Mouse (Mus musculus): ENCODE data around the gene Ifitm7. TPM values are rescaled to one million over a fixed set of nuclear protein-coding genes. Genes with fewer than 3 reads are reported as not detected.
"Not testable (repeated sequence)": the region's sequence is repeated elsewhere in the genome, so short reads cannot be mapped to it uniquely, and the experiment has no call there.

Gene Ifitm7
- polyA plus RNA-seq, 1 experiment from 2014 or later, result not detected

DNA sequence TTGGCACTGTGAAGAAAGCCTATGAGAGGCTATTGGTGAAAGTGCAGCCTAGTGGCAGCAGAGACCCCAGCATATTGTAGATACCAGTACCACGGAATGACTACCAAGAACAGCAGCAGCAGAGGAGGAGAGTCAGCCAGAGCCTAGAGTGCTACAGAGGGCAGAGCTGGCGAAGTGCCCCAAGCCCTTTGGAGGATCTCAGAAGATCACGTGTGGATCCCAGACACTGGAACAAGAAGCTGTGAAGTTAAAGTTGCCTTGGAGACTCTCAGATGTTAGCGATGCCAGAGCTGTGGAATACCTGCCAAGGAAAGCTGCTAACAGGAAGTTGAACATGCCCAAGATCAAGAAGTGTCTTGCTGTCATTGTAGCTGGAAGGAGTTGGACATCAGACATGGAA, 18.6 kb upstream of the Ifitm7 start:
- Histone ChIP-seq H3K4me3 (replicated peaks) (no peak overlapping the region), H3K36me3 (no peaks in the 10 kb centered on the region), H3K27me3 (replicated peaks) (no peaks in the 10 kb centered on the region), H3K9ac (no peak overlapping the region), H3K4me2 (no peak overlapping the region), H3K27ac (no peak overlapping the region), H3K9me3 (no peaks in the 10 kb centered on the region), H3K4me1 (no peaks in the 10 kb centered on the region)
- WGBS, result 83% methylated on average over 4 of the region's 4 CpGs
- no peak for ATAC-seq (ENCODE audit: insufficient read depth, low FRiP score, low read depth)

DNA sequence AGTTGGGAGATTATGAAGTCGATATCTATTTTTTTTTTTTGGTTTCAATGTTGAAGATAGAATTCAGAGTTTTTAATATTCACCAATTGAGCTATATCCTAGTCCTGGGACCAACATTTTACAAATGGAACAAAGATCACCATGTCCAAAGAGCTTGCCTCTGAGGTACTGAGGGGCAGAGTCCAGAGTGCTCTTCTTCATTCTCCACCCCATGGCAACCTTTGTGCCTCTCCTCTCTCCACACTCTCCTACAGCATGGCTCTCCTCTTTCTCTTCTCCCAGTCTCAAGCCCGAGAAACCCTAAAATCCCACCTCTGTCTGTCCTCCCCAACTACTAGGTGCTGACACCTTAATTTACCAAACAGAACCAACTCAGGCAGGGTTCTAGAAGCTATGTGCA, 18.0 kb upstream of the Ifitm7 start:
- ATAC-seq (ENCODE audit: insufficient read depth, low FRiP score, low read depth), result no peak
- H3K27me3 ChIP-seq (replicated peaks), result no peaks in the 10 kb centered on the region
- H3K9me3 ChIP-seq, result no peaks in the 10 kb centered on the region
- H3K4me2 ChIP-seq, result no peak overlapping the region
- H3K36me3 ChIP-seq, result no peaks in the 10 kb centered on the region
- H3K9ac ChIP-seq, result no peak overlapping the region
- no peak overlapping the region for H3K4me3 ChIP-seq (replicated peaks)
- H3K4me1 ChIP-seq, result no peaks in the 10 kb centered on the region
- WGBS, result 75% methylated on average over 2 of the region's 2 CpGs
- no peak overlapping the region for H3K27ac ChIP-seq

DNA sequence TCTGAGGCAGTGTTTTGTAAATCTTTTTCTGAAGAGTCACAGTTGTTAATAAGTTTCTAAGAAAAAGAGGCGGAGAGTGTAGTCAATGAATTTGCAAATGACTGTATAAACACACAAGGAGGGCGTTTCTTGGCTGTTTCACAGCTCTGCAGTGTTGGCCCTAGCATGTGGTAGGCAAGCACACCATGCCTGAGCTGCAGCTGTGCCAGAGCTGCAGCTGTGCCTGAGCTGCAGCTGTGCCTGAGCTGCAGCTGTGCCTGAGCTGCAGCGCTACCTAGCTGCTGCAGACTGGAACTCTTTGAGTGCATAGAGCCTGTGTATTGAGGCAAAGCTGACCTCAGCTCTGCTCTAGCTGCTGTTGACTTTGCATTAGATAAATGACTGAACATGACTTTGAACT, 17.5 kb upstream of the Ifitm7 start:
- ATAC-seq (ENCODE audit: insufficient read depth, low FRiP score, low read depth), result peak; percentile 86
- WGBS, result 21% methylated on average over 3 of the region's 3 CpGs
- Histone ChIP-seq H3K4me1 (no peaks in the 10 kb centered on the region), H3K27ac (peak overlapping the region; percentile 69), H3K36me3 (no peaks in the 10 kb centered on the region), H3K27me3 (replicated peaks) (no peaks in the 10 kb centered on the region), H3K4me3 (replicated peaks) (no peak overlapping the region), H3K9me3 (no peaks in the 10 kb centered on the region), H3K9ac (no peak overlapping the region), H3K4me2 (no peak overlapping the region)

DNA sequence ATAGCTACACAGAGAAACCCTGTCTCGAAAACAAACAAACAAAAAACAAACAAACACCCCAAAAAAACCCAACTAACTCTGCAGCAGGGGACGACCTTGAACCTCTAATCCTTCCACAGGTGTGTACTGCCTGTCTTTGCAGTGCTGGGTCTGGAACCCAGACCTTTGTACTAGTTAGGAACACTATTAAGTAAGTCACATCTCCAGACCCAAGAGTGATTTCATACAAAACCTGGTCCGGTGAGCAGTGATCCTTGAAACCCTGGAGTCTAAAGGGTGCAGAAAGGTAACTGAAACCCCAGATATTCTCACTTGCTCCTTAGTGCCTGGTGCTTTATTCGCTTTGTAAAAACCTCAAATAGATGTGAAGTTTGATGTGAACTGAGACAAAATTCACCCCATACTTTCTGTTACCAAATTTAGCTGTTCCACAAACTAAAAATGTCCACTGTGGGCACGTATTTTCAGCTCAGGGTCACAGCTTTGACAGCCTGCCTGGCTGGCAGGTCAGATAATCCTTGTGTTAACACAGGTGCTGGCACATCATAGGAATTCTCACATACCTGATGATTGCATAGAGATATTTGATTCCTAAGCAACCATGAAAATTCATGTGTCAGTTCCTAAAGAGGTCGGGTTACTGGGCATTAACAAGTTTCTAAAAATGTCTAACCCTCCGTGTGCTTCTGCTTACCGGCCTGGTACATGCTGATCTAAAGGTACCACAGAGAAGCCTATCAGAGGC, 16.9 kb upstream of the Ifitm7 start:
- Histone ChIP-seq H3K4me2 (no peak overlapping the region), H3K36me3 (no peaks in the 10 kb centered on the region), H3K4me3 (replicated peaks) (no peak overlapping the region), H3K9me3 (no peaks in the 10 kb centered on the region), H3K27ac (peak overlapping the region; percentile 72), H3K4me1 (no peaks in the 10 kb centered on the region), H3K9ac (no peak overlapping the region), H3K27me3 (replicated peaks) (no peaks in the 10 kb centered on the region)
- WGBS, result 45% methylated on average over 8 of the region's 8 CpGs
- peak; percentile 67; the same call in 1 of the 2 replicates for ATAC-seq (ENCODE audit: insufficient read depth, low FRiP score, low read depth)

DNA sequence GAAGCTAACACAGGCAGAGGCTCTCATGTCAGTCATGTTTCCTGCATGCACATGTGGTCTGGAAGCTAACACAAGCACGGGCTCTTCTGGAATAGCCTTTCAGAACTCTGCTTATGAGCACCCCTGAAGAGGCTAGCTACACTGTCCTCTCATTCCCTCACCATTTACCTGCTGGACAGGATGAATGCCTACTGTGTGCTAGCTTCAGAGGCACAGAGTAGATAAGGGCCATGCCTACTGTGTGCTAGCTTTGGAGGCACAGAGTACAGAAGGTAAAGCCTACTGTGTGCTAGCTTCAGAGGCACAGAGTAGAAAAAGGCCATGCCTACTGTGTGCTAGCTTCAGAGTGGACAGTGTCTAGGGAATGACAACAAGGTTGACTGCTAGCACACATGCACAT, 7.8 kb upstream of the Ifitm7 start:
- Histone ChIP-seq H3K36me3 (no peaks in the 10 kb centered on the region), H3K27ac (no peak overlapping the region), H3K4me2 (no peak overlapping the region), H3K27me3 (replicated peaks) (no peaks in the 10 kb centered on the region), H3K4me3 (replicated peaks) (no peak overlapping the region), H3K9me3 (no peaks in the 10 kb centered on the region), H3K4me1 (no peaks in the 10 kb centered on the region), H3K9ac (no peak overlapping the region)
- ATAC-seq (ENCODE audit: insufficient read depth, low FRiP score, low read depth), result no peak
- 74% methylated on average over 1 of the region's 1 CpGs for WGBS

DNA sequence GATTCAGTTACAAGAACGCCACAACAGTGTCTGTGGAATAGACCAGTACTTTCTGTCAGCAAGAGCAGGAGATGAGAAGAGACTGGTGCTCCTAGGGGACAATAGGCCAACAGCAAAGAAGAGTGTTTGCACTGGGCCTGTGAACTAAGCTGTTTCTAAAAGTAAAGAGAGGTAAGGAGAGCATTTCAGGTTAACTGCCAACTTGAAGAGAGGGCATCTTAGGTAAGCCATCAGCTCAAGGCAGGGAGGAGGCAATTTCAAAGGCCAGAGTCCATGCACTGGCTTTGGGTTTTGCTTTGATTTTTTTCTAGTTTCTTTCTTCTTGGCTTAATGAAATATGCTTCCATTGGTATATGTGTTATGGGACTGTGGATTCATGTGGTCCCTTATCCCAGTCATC, 7.4 kb upstream of the Ifitm7 start:
- H3K9me3 ChIP-seq, result no peaks in the 10 kb centered on the region
- WGBS, result 83% methylated on average over 1 of the region's 1 CpGs
- no peaks in the 10 kb centered on the region for H3K4me1 ChIP-seq
- no peaks in the 10 kb centered on the region for H3K36me3 ChIP-seq
- no peak overlapping the region for H3K4me3 ChIP-seq (replicated peaks)
- no peak overlapping the region for H3K27ac ChIP-seq
- no peak overlapping the region for H3K4me2 ChIP-seq
- no peak overlapping the region for H3K9ac ChIP-seq
- no peaks in the 10 kb centered on the region for H3K27me3 ChIP-seq (replicated peaks)
- no peak for ATAC-seq (ENCODE audit: insufficient read depth, low FRiP score, low read depth)

DNA sequence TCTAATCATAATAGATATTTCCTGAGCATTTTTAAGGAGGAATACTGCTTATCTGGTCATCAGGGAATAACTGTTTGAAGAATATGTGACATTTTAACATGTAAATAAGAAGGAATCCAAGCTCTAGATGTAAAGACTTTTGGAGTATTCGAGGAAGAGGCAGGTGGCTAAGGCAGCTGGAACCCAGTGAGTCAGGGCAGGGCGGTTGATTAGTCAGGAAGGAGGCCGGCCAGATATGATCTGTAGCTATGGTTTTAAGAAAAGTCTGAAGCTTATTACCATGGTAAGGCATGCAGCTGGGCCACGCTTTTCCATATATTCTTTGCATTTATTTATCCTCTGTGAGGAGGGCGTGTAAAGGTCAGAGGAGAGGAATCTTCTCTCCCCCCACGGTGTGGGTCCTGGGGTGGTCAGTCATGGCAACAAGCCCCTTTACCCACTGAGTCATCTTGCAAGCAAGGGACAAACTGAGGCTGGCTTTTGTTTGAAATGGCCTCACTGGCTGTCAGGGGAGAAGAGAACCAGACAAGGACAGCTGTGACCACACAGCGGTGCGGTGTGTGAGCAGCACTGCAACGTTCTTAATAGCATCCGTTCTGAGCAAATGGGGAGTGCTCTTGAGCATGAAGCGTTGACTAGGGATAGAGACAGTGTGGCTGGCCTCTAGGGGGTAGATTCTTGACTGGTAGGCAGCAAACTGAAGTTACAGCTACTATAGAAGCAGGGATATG, 6.0 kb upstream of the Ifitm7 start:
- Histone ChIP-seq H3K4me1 (no peaks in the 10 kb centered on the region), H3K9me3 (no peaks in the 10 kb centered on the region), H3K36me3 (no peaks in the 10 kb centered on the region), H3K9ac (no peak overlapping the region), H3K27me3 (replicated peaks) (no peaks in the 10 kb centered on the region), H3K4me2 (no peak overlapping the region), H3K4me3 (replicated peaks) (no peak overlapping the region), H3K27ac (no peak overlapping the region)
- no peak for ATAC-seq (ENCODE audit: insufficient read depth, low FRiP score, low read depth)
- WGBS, result 78% methylated on average over 11 of the region's 11 CpGs

DNA sequence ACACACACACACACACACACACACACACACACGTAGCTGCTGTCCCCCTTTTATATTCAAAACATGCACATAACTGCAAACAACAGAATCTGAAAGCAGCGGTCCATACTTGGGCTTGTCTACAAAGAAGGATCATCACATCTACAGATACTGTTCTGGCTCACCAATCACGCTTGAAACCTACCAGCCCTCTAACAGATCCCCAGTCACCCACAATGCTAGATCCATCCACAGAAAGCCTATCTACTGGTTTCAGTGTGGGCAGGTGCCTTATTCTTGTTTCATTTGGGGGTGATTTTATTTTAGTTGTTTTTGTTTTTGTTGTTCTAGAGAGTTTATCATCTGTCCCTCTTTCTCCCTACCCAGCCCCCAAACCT, 503 bp downstream of the Ifitm7 start:
- no peaks in the 10 kb centered on the region for H3K36me3 ChIP-seq
- WGBS, result 55% methylated on average over 3 of the region's 3 CpGs
- no peaks in the 10 kb centered on the region for H3K27me3 ChIP-seq (replicated peaks)
- H3K4me3 ChIP-seq (replicated peaks), result no peak overlapping the region
- H3K9ac ChIP-seq, result no peak overlapping the region
- peak overlapping the region; percentile 76 for H3K4me2 ChIP-seq
- no peak overlapping the region for H3K27ac ChIP-seq
- ATAC-seq (ENCODE audit: insufficient read depth, low FRiP score, low read depth), result no peak
- no peaks in the 10 kb centered on the region for H3K9me3 ChIP-seq
- no peaks in the 10 kb centered on the region for H3K4me1 ChIP-seq

DNA sequence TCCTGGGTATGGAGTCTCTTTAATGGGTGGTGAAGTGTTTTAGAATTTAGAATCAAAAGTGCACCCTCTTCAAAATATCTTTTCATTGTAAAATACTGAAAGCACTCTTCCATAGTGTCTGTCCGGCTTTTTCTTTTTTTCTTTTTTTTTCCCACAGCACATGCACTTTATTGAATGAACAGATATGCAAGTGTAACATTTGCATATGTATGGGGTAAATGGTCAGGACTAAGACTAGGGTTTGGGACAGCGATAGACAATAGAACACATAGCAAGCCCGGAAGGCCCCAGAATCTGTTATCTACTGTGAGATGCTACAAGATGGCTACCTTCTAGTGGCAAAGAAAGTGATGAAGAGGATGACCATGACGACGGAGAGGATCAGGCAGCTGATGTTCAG, 3.5 kb downstream of the Ifitm7 start:
- Histone ChIP-seq H3K9ac (no peak overlapping the region), H3K4me1 (no peaks in the 10 kb centered on the region), H3K4me3 (replicated peaks) (no peak overlapping the region), H3K4me2 (no peak overlapping the region), H3K36me3 (no peaks in the 10 kb centered on the region), H3K9me3 (no peaks in the 10 kb centered on the region), H3K27me3 (replicated peaks) (no peaks in the 10 kb centered on the region), H3K27ac (no peak overlapping the region)
- no peak for ATAC-seq (ENCODE audit: insufficient read depth, low FRiP score, low read depth)
- 93% methylated on average over 5 of the region's 5 CpGs for WGBS

DNA sequence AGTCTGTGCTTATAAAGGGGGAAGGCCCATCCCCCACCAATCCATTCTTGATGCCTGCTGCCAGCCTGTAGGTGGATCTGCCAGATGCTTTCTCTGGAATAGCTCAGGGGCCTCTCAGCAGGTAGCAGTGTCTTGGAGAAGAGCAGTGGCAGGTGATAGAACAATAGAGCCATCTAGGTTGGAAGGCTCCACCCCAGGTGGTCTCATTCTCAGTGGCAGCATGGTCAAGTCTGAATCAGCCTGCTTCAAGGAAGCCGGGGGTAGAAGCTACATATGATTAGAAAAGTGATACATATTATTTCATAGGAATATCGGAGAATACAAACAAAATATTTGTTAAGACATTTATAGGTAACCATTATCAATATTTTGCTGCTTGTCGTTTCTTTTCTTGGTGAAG, 5.0 kb downstream of the Ifitm7 start:
- not testable (repeated sequence) for H3K36me3 ChIP-seq; H3K27me3 ChIP-seq (replicated peaks); H3K4me1 ChIP-seq; H3K27ac ChIP-seq; H3K4me2 ChIP-seq; H3K4me3 ChIP-seq (replicated peaks); H3K9ac ChIP-seq; ATAC-seq (ENCODE audit: insufficient read depth, low FRiP score, low read depth); H3K9me3 ChIP-seq
- WGBS, result 73% methylated on average over 3 of the region's 3 CpGs

DNA sequence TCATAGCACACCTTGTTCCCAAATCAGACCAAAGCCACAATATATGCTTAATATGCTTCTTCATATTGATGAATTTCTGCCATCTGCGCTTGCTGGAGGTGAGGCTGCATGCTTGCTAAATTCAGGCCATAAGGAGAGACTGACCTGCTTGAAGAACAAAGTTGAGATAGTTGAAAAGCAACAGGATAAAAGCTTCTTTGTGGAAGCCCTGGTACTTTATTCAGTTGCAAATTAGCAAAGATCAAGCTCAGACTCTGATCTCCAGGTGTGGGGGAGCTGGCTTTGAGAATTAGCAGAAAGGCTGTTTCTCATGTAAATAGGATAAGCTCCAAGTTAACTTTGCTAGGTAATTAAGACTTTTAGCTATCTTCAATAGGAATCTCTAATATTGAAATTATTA, 9.7 kb downstream of the Ifitm7 start:
- not testable (repeated sequence) for H3K4me1 ChIP-seq; ATAC-seq (ENCODE audit: insufficient read depth, low FRiP score, low read depth); H3K27me3 ChIP-seq (replicated peaks); H3K4me3 ChIP-seq (replicated peaks); H3K4me2 ChIP-seq; H3K27ac ChIP-seq; H3K9me3 ChIP-seq; H3K9ac ChIP-seq; H3K36me3 ChIP-seq
- 68% methylated on average over 1 of the region's 1 CpGs for WGBS

DNA sequence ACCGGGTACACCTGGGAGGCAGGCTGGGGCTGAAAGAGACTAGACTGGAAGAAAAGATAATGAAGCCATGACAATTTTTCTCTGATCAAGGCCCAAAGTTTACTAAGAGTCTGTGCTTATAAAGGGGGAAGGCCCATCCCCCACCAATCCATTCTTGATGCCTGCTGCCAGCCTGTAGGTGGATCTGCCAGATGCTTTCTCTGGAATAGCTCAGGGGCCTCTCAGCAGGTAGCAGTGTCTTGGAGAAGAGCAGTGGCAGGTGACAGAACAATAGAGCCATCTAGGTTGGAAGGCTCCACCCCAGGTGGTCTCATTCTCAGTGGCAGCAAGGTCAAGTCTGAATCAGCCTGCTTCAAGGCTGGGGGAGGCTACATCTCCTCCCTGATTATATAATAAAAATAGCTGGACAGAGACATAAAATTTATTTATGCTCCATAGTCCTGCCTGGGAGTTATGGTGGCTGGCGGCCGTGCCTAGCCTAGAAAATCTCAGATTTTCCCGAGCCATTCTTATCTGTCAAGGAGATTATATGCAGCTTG, 10.3 kb downstream of the Ifitm7 start:
- not testable (repeated sequence) for H3K4me1 ChIP-seq; H3K36me3 ChIP-seq; H3K9me3 ChIP-seq; H3K9ac ChIP-seq; H3K4me2 ChIP-seq; H3K27ac ChIP-seq; ATAC-seq (ENCODE audit: insufficient read depth, low FRiP score, low read depth); H3K27me3 ChIP-seq (replicated peaks); H3K4me3 ChIP-seq (replicated peaks)
- 74% methylated on average over 4 of the region's 4 CpGs for WGBS
